Mouse (Mus musculus) bone marrow macrophage, adult 2 months (primary cell): Measurements from ENCODE around the gene Sesn3.

Experiments used
- CTCF ChIP-seq: IDR thresholded peaks from 2 replicates; pipeline ENCODE4 v1.5.1; 2012; ENCODE audit warnings: low read depth, mild to moderate bottlenecking, low read length, moderate library complexity
- POLR2A ChIP-seq: IDR thresholded peaks from 2 replicates; pipeline ENCODE4 v1.6.1; 2012; ENCODE audit warnings: mild to moderate bottlenecking, low read depth, low read length, borderline replicate concordance

DNA sequence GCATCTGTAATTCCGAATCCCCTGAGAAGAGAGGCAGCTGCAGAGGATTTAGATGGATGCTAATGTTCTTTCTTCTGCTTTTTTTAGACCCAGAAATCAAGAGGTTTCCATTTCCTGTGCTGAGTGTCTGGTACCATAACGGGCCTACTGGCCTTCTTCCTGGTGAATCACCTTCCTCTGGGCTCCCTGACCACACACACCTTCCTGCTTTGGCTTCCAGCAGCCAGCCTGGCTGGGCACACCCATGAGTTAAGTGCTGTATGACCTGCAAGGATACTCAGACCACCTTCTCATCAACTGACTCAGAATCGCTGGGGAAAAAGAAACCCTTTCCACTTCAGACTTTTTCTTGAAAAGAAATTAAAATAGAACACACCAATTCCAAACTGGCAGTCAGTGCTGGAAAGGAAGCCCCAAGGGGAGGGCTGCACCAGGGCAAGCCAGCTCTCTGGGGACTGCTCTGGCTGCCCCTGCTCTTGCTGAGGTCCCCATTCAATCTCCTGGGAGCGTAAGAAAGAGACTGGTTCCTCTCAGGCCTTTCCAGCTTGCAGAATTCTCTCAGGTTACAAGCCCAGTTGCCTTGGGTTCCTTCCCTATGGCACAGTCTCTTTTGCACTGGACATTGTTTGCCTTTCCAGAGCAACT, 90.7 kb downstream of the Sesn3 start:
- TF ChIP-seq CTCF = no peak
- no peak for TF ChIP-seq POLR2A
